Mouse (Mus musculus) embryonic facial prominence, embryonic 11.5 days (tissue): ENCODE measurements around the gene Ahdc1. TPM values are rescaled to one million over a fixed set of nuclear protein-coding genes. Genes with fewer than 3 reads are reported as not detected.

Experiments used
- ATAC-seq: fragments of 200-750 bp; cut with Nextera tagmentation; replicated peaks from 2 replicates; pipeline ENCODE4 v1.8.0; 2017; ENCODE audit warnings: low read depth; ENCODE audit not compliant: insufficient number of reproducible peaks, low FRiP score, low TSS enrichment
- DNase-seq: peaks from one replicate; pipeline ENCODE4 v3.0.0-alpha.2; 2015; ENCODE audit warnings: low spot score
- H3K27ac ChIP-seq: fragments of 300-500 bp; sonication (generic); replicated peaks from 2 replicates; pipeline ENCODE4 v1.5.1; 2014; ENCODE audit warnings: mild to moderate bottlenecking, low read depth, low read length, control low read depth
- H3K27me3 ChIP-seq: fragments of 300-500 bp; sonication (generic); 2 replicates; pipeline ENCODE4 v1.6.1; 2014; ENCODE audit warnings: mild to moderate bottlenecking, low read length, moderate library complexity, mixed read lengths; ENCODE audit not compliant: control insufficient read depth, insufficient read depth
- H3K36me3 ChIP-seq: fragments of 300-500 bp; sonication (generic); replicated peaks from 2 replicates; pipeline ENCODE4 v1.6.1; 2014; ENCODE audit warnings: low read depth, mild to moderate bottlenecking, low read length, moderate library complexity, mixed read lengths; ENCODE audit not compliant: control insufficient read depth, insufficient read depth
- H3K4me1 ChIP-seq: fragments of 300-500 bp; sonication (generic); 2 replicates; pipeline ENCODE4 v1.6.1; 2014; ENCODE audit warnings: low read length, mixed read lengths; ENCODE audit not compliant: control insufficient read depth, insufficient read depth
- H3K4me2 ChIP-seq: fragments of 300-500 bp; sonication (generic); 2 replicates; pipeline ENCODE4 v1.6.1; 2014; ENCODE audit warnings: low read depth, mild to moderate bottlenecking, control low read depth, low read length, moderate library complexity
- H3K4me3 ChIP-seq: fragments of 300-500 bp; sonication (generic); 2 replicates; pipeline ENCODE4 v1.5.1; 2014; ENCODE audit warnings: low read depth, low read length, control low read depth
- H3K9ac ChIP-seq: fragments of 300-500 bp; sonication (generic); replicated peaks from 2 replicates; pipeline ENCODE4 v1.6.1; 2014; ENCODE audit warnings: mild to moderate bottlenecking, control low read depth, low read length
- H3K9me3 ChIP-seq: fragments of 300-500 bp; sonication (generic); replicated peaks from 2 replicates; pipeline ENCODE4 v1.6.1; 2016; ENCODE audit warnings: mild to moderate bottlenecking, low read length, inconsistent platforms, mixed read lengths; ENCODE audit not compliant: control insufficient read depth
- WGBS: fragments of 180-500 bp; shearing (Covaris S2); extraction: QIAGEN DNeasy Blood & Tissue Kit; methylation state at CpG from one replicate; pipeline ENCODE4 v1.1.7; 2014; 5-methylcytosine and 5-hydroxymethylcytosine counted together
- polyA plus RNA-seq: library from polyadenylated mRNA; unstranded; fragments of >200 nt; fragmentation: Nextera tagmentation; extraction: Ambion mirVana; gene quantifications from 2 replicates; pipeline ENCODE4 v1.2.1, GENCODE M21; 2014

Ahdc1 gene
- polyA plus RNA-seq, 1 experiment from 2014 or later, result 6.6 TPM

DNA sequence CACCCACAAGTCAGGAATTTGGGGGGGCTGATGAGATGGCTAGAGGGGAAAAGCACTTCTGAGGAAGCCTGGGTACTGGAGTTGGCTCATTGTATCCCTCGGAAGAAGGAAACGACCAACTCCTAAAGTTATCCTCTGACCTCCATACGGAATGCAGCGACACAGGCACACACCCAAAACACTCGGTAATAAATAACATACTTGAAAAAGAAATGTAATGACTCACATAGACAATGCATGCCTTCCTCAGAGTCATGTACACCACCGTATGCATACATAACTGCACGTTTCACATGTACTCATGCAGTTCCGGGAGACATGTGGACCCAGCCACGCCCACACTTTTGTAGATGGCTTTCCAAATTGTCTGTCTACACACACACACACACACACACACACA lies 78.3 kb downstream of the Ahdc1 start:
- no peak for ATAC-seq
- Histone ChIP-seq H3K4me3 (no peak overlapping the region), H3K9ac (no peak overlapping the region), H3K4me1 (peaks cover 28% of the 10 kb centered on the region), H3K4me2 (no peak overlapping the region), H3K9me3 (no peaks in the 10 kb centered on the region), H3K27ac (no peak overlapping the region), H3K27me3 (no peaks in the 10 kb centered on the region), H3K36me3 (no peaks in the 10 kb centered on the region)
- no peak for DNase-seq
- WGBS, result 89% methylated on average over 9 of the region's 9 CpGs

DNA sequence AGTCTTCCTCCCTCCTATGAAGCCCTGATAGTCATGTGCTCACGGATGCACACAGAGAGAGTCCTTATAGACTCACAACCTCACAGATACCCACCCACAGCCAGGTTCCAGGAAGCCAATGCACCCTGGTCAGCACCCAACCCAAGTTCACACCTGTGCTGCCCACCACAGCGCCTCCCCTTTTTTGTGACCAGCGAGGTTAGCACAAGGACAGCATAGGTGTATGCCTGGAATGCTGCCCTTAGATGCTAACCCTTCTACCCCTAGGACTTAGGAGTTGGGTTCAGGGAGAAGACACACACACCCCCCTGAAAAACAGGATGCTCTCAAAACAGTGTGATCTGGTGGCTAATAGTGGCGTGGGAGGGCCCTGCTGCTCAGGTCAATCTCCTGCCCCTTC lies 78.7 kb downstream of the Ahdc1 start:
- H3K27ac ChIP-seq, result no peak overlapping the region
- H3K9ac ChIP-seq, result no peak overlapping the region
- H3K4me2 ChIP-seq, result no peak overlapping the region
- WGBS, result 69% methylated on average over 4 of the region's 4 CpGs
- ATAC-seq (no peak), DNase-seq (no peak)
- H3K36me3 ChIP-seq, result no peaks in the 10 kb centered on the region
- no peak overlapping the region for H3K4me3 ChIP-seq
- H3K4me1 ChIP-seq, result peaks cover 24% of the 10 kb centered on the region
- no peaks in the 10 kb centered on the region for H3K27me3 ChIP-seq
- H3K9me3 ChIP-seq, result no peaks in the 10 kb centered on the region

- Histone ChIP-seq H3K4me1 (peaks cover 21% of the 10 kb centered on the region), H3K27ac (peak overlapping the region; percentile 65), H3K4me3 (no peak overlapping the region), H3K27me3 (no peaks in the 10 kb centered on the region), H3K9me3 (no peaks in the 10 kb centered on the region), H3K36me3 (no peaks in the 10 kb centered on the region), H3K4me2 (no peak overlapping the region), H3K9ac (peak overlapping the region; percentile 44)
- DNase-seq (no peak), ATAC-seq (no peak)
- WGBS, result 14% methylated on average over 8 of the region's 8 CpGs
These were observed 79.2 kb downstream of the Ahdc1 start for GRCm38 (mm10) chr4:133090276-133090719.

DNA sequence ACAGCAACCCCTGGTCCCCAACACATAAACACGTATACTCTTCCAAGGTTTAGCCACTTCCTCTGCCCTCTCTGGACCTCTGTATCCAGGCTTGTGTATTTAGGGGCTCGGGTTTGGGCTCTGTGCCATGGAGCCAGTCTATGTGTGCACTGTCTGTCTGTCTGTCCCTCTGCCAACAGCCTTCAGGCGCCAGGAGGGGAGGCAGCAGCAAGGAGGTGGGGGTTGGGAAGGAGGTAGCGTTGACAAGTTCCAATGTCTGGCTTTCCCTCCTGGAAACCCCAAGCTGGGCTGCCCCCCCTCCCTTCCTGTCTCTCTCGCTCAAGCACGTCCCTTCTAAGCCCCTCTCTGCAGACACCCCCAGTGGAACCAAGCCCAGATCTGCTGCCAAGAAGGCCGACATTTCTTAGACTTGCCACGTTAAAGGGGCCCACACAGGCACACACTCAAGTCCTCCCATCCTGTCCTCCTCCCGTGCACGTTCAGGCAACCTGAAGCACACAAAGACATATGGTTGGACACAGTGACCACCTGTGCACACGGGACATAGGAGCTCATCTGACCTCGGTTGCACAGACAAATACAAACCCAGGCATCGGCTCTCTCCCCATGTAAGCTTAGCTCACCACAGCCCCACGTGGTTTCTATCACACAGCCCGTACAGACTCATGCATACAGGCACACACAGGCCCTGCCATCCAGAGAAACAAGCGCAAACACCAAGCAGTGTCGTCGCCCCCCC lies 79.8 kb downstream of the Ahdc1 start:
- ATAC-seq (no peak), DNase-seq (peak; percentile 56)
- 28% methylated on average over 18 of the region's 18 CpGs for WGBS
- Histone ChIP-seq H3K27me3 (no peaks in the 10 kb centered on the region), H3K27ac (peak overlapping the region; percentile 65), H3K4me1 (peaks cover 23% of the 10 kb centered on the region), H3K9me3 (no peaks in the 10 kb centered on the region), H3K36me3 (no peaks in the 10 kb centered on the region), H3K4me3 (no peak overlapping the region), H3K9ac (peak overlapping the region; percentile 44), H3K4me2 (no peak overlapping the region)

DNA sequence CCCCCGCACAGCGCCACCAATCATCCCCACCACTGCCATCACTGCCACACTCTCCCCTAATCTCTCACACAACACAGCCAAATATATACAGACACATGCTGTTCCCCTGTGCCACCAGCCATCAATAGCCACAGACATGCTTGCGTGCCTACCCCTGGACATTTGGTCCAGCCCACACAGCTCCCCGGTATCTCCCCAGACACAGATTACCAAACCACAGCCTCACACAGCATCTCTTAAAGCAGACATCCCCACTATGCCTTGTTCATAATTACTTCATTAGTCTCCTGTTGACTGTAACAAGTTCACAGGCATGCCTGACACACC lies 80.4 kb downstream of the Ahdc1 start:
- no peak overlapping the region for H3K4me2 ChIP-seq
- ATAC-seq, result no peak
- H3K4me1 ChIP-seq, result peaks cover 23% of the 10 kb centered on the region
- WGBS, result 83% methylated on average over 4 of the region's 4 CpGs
- no peaks in the 10 kb centered on the region for H3K27me3 ChIP-seq
- DNase-seq, result no peak
- H3K4me3 ChIP-seq, result no peak overlapping the region
- no peaks in the 10 kb centered on the region for H3K9me3 ChIP-seq
- no peaks in the 10 kb centered on the region for H3K36me3 ChIP-seq
- H3K9ac ChIP-seq, result no peak overlapping the region
- peak overlapping the region; percentile 65 for H3K27ac ChIP-seq

DNA sequence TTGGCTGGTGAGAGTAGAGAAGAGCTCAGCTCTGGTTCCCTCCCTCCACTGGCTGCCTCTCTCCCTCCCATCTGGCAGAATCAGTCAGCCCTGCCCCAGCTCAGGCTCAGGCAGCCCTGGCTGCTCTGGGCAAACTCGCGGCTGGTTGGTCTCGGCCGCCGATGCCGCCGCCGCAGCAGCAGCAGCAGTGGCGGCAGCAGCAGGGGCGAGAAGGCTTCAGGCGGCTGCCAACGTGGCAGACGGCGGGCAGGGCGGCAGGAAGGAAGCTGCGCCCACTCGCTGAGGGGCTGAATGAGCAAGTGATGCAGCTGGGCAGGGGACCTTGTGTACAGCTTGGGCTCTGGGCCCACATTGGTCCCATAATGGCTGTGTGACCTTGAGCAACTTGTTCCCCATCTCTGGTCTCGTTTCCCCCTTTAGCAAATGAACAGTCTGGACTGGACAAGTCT lies 81.4 kb downstream of the Ahdc1 start:
- ATAC-seq, result no peak
- H3K4me1 ChIP-seq, result peaks cover 23% of the 10 kb centered on the region

DNA sequence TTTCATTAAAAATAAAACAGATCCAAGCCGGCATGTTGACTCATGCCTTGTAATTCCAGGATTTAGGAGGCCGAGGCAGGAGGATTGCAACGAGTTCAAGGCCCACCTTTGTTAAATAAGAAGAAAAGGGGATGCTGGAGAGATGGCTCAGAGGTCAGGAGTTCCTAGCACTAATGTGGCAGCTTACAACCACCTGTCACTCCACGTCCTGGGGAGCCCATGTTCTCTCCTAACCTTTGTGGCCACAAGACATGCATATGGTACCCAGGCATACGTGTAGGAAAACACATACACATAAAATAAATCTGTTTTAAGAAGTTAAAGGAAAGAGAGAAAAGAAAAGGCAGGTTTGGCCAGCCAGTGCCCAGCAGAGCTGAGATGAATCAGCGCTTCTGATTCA lies 82.0 kb downstream of the Ahdc1 start:
- DNase-seq (no peak), ATAC-seq (no peak)
- Histone ChIP-seq H3K9ac (peak overlapping the region; percentile 41; the same call in 1 of the 2 replicates), H3K27me3 (no peaks in the 10 kb centered on the region), H3K4me1 (peaks cover 23% of the 10 kb centered on the region), H3K36me3 (no peaks in the 10 kb centered on the region), H3K4me3 (no peak overlapping the region), H3K27ac (no peak overlapping the region), H3K4me2 (no peak overlapping the region), H3K9me3 (no peaks in the 10 kb centered on the region)
- 58% methylated on average over 6 of the region's 6 CpGs for WGBS

More for the DNA sequence above, 81.4 kb downstream of the Ahdc1 start:
- Histone ChIP-seq H3K9me3 (no peaks in the 10 kb centered on the region), H3K27me3 (no peaks in the 10 kb centered on the region), H3K4me2 (peak overlapping the region; percentile 16; the same call in 1 of the 2 replicates), H3K27ac (peak overlapping the region; percentile 47), H3K9ac (peak overlapping the region; percentile 47), H3K36me3 (no peaks in the 10 kb centered on the region), H3K4me3 (no peak overlapping the region)
- DNase-seq, result peak; percentile 58
- WGBS, result 5% methylated on average over 18 of the region's 18 CpGs

- Histone ChIP-seq H3K36me3 (no peaks in the 10 kb centered on the region), H3K27ac (no peak overlapping the region), H3K4me2 (no peak overlapping the region), H3K4me3 (no peak overlapping the region), H3K9ac (peak overlapping the region; percentile 41), H3K9me3 (no peaks in the 10 kb centered on the region), H3K4me1 (peaks cover 23% of the 10 kb centered on the region), H3K27me3 (no peaks in the 10 kb centered on the region)
- DNase-seq, result no peak
- 25% methylated on average over 6 of the region's 6 CpGs for WGBS
- no peak for ATAC-seq
These were observed 82.5 kb downstream of the Ahdc1 start for GRCm38 (mm10) chr4:133093481-133094033.
